Mouse (Mus musculus) adrenal gland, adult (tissue): ENCODE data around the gene Lss.

Experiments used
- DNase-seq, 2 experiments: peaks; one replicate each; pipeline ENCODE4 v3.0.0; 2022 to 2023; ENCODE audit warnings: low spot score in 1 of 2; ENCODE audit not compliant: inconsistent age in 2 of 2

Gene Lss

DNA sequence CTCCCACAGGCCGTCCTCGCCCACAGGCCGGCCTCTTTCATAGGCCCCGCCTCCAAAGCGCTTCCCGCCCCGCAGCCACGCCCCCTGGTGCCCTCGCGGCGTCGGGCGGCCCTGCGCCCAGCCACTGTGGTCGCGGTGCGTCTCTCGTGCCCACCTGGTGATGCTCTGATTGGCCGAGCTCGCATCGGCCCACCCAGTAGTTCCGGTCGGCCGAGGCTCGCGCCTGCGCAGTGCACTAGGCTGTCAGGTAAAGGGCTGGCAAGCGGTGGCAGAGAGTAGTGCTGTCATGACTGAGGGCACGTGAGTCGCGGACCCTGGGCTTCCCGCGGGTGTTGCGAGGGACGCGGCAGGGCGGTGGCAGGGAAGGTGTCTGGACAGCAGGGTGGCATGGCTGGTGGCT lies at the start of gene Lss:
Gene Lss (plus strand): TSS at position 214 of the 400 bp plus-strand sequence.
- peak; percentile 99 for DNase-seq

- DNase-seq: no peak
Observed at GRCm38 (mm10) chr10:76486302-76486701, 45.1 kb upstream of the Lss start.

DNA sequence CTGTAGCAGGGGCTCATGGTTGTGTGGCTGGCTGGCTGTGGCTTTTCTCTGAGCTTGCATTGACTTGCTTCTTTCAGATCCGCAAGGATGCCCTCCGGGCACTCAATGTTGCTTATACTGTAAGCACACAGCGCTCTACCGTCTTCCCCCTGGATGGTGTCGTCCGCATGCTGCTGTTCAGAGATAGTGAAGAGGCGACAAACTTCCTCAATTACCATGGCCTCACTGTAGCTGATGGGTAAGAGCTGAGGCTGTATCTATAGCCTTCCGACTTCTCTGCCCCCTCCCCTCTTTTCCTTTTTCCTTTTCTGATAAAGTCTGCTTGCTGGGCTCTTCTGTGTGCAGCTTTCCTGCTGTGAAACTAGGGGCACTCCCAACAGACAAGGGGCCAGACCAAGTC lies 43.1 kb upstream of the Lss start:
- DNase-seq: no peak

DNA sequence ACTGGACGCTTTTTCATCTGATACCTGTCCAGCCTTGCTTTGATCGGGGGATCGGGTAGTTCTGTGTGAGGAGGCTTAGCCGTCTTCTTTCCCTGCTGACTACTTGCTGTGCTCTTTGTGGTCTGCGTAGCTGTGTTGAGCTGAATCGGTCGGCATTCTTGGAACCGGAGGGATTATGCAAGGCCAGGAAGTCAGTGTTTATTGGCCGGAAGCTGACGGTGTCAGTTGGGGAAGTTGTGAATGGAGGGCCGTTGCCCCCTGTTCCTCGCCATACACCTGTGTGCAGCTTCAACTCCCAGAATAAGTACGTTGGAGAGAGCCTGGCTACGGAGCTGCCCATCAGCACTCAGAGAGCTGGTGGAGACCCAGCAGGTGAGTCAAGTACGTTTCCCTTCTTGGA lies 42.2 kb upstream of the Lss start:
- no peak for DNase-seq

- no peak for DNase-seq
Observed at GRCm38 (mm10) chr10:76493527-76493926, 37.9 kb upstream of the Lss start.

GRCm38 (mm10) chr10:76495501-76495900 lies 35.9 kb upstream of the Lss start:
- DNase-seq: no peak

DNA sequence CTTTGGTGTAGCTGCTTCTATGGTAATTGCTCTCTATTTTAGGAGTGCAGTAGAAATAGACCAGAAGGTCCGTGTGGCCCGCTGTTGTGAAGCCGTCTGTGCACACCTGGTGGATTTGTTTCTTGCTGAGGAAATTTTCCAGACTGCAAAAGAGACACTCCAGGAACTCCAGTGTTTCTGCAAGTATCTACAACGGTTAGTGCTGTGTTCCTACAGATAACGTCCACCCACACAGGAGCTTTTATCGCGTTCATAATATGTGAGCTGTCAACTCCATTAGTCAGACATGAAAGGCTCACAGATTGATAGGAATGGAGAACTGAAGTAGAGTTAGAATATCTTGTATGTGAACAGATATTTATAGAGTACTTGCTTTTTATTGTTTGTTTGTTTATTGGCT lies 35.0 kb upstream of the Lss start:
- DNase-seq: no peak

- no peak for DNase-seq
Observed at GRCm38 (mm10) chr10:76497522-76497921, 33.9 kb upstream of the Lss start.

GRCm38 (mm10) chr10:76504271-76504943 lies 27.0 kb upstream of the Lss start:
- no peak for DNase-seq

- DNase-seq: no peak
Observed at GRCm38 (mm10) chr10:76505865-76506264, 25.5 kb upstream of the Lss start.

DNA sequence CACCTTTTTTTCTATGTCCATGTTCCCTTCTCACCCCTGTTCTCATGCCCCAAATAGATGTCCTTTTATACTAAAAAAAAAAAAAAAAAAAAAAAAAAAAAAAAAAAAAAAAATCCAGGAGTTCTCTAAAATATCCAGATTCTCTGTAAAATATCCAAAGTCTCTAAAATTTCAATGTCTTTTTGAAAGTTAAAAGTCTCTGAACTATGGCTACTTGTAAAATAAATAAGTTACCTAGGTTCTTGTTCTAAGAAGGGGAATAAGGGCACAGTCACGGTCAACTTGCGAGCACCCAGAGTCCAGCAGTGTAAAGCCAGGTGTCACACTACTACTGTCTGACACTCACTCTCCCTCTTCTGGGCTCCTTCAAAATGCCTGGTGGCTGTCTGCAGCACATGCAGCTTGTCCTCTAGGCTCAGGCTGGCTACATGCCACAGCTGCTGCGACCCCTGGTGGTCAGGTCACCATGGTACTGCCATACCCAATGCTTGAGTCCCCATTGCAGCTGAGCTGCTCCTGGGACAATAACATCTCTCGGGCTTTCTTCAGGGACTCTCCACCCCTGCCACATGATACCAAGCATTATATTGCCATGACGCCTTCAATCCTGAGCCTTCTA lies 18.3 kb upstream of the Lss start:
- DNase-seq: peak; percentile 62 to 87

GRCm38 (mm10) chr10:76530922-76531321 lies 466 bp upstream of the Lss start:
- no peak for DNase-seq

DNA sequence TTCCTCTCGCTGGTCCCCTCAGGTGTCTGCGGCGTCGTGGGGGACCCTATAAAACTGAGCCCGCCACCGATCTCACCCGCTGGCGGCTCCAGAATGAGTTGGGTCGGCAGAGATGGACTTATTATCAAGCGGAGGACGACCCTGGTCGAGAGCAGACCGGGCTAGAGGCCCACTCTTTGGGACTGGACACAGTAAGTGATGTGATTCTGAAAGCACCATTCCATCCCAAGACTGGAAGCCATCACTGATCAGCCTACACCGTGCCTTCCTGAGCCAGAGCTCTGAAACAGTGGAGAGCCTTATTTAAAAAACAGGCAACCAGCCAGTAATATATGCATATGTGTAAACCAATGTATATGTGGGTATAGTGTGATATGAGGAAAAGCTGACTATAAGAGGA lies 440 bp downstream of the Lss start:
- DNase-seq: no peak

DNA sequence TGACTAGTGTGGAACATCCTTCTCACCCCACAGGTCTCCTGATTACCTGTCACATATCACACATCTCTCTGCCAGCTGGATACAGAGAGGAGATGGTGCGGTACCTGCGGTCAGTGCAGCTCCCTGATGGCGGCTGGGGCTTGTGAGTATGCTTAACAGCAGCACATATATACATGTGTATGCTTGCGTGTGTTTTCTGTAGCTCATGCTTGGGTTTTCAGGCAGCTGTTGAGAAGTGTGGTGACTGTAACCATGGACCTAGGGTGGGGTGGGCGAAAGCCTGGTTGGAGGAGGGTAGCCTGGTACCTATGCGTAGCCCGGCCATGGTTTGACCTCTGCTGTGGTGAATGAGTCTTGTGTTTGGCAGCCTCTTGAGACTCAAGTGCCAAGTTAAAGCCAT lies 4.1 kb downstream of the Lss start:
- DNase-seq: peak in 1 of 2 experiments; percentile 2

DNA sequence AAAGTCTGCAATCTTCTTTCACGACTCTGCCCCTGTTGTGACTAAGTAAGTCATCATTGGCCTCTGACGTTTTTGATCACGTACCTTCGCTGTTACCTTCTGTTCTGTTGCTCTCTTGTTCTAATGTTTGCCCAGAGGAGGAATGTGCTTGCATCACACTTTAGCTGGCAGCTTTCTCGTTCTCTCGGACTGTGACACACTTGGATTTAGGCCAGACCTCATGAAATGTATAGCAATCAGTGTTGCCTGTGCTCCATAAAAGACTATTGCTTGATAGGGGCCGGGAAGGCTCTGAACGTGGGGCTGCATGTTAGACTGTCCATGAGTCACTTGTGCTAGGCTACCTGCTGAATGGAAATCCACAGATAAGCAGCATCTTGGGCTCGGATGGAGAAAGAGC lies 6.2 kb downstream of the Lss start:
- DNase-seq: peak in 1 of 2 experiments; percentile 2

DNA sequence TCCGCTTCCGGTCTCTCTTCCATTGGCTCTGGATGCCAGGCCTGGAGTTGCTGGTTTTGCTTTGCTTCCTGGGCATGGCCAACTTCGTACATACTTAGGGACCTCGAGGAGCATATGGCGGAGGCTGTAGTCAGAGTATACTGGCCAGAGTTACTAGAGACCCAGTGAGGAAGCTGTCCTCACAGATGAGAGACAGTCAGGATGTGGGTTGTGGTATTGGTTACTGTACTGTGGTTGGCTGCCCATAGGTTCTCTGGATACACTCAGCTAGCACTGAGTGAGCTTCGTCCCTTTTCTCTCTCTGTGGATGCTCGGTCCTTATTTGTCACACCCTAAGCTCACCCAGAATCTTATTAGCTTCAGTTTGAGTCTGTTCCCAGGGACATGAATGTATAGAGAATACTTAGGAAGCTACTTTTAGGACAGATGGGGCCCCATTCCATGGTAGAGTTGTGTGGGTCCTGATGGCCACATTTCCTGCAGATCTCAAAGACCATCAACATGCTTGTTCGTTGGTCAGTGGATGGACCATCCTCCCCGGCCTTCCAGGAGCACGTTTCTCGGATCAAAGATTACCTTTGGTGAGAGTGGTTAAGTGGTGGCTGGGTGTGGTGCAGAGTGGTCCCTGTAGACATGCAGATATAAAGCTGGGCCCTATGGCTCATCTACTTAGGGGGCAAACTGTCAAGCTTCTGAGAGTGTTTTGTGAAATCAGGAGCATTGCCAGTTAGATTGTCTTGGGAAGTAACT lies 10.1 kb downstream of the Lss start:
- peak in 1 of 2 experiments; percentile 1 for DNase-seq

GRCm38 (mm10) chr10:76542636-76543375 lies 11.4 kb downstream of the Lss start:
- peak in 1 of 2 experiments; percentile 3 for DNase-seq

DNA sequence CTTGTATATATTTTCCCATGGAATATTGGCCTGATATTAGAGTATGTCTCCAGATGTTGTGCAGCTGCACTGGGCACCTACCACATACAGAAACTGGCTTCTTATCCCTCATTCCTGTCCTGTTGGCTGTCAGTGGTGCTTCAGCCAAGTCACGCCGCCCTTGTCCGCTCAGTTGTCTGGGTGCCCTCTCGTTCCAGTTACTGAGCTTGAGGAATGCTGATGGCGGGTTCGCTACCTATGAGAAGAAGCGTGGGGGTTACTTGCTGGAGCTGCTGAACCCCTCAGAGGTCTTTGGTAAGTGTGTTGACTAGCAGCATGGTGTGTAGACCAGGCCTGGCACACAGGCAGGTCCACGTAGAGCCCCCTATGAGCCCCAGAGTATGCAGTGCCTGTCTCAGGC lies 15.2 kb downstream of the Lss start:
- DNase-seq: no peak

DNA sequence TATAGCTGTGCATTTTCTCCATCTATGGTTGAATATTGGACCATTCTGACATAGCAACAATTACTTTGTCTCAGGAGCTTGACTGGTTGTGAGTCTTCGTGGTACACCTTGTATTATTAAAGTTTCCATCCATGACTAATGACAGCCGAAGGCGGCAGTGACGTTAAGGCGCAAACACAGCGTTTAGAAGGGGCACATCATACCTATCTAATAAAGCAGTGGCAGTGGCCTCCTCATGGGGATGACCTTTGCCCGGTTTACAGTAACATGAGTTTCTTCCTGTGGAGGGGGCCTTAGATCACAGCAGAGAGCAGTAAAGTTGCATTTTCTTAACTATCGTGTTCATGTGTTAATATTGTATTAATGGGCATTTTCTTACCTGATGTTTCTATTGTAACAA lies 16.8 kb downstream of the Lss start:
- no peak for DNase-seq

GRCm38 (mm10) chr10:76550458-76550857 lies 19.1 kb downstream of the Lss start:
- no peak for DNase-seq

GRCm38 (mm10) chr10:76551556-76551955 lies 20.2 kb downstream of the Lss start:
- DNase-seq: no peak

DNA sequence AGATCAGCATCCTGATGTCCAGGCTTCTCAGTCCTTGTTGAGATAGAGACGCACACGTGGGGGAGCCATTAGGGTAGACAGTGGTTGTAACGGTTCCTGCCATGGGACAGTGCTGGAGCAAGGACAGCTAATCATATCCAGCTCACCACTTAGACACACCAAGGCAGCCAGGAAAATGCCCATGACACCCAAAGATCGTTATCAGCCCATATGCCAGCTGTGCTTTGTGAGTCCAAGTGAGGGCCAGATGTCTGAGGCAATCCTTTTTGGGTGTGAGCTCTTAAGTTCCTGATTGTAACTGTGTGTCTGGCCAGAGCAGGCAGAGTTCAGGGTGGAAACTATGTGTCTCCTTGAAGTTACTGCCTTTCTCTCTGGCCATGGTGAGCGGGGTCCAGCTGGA lies 22.7 kb downstream of the Lss start:
- DNase-seq: no peak
